Mouse (Mus musculus) adrenal gland, adult 2 months (tissue): ENCODE results near the gene Krcc1. TPM values are rescaled to one million over a fixed set of nuclear protein-coding genes. Genes with fewer than 3 reads are reported as not detected.

Experiments used
- DNase-seq: peaks from one replicate; pipeline ENCODE4 v3.0.0; 2021
- long read RNA-seq: library from polyadenylated mRNA; stranded (forward); transcript quantifications from one replicate; pipeline ENCODE4 v2.0.0, GENCODE M21; 2021
- polyA plus RNA-seq: library from polyadenylated mRNA; depleted of rRNA; stranded (reverse); fragments of >200 nt; gene quantifications from 2 replicates; pipeline ENCODE4 v1.2.3, GENCODE M21; 2012; rRNA removed
- total RNA-seq, 2 experiments: library from RNA; stranded (reverse); gene quantifications; 2 replicates each; pipeline ENCODE4 v1.2.3; 2021

Gene Krcc1
- 10 to 100 TPM; 75.5 to 82.3 TPM for total RNA-seq
- polyA plus RNA-seq: 3.1 and 3.2 TPM in 2 replicates
- long read RNA-seq, transcript Krcc1-203 (3 exons, 1,687 nt): major isoform, 43 of 46 reads
- long read RNA-seq, partial matches to known transcripts: 0 of 46 reads
- long read RNA-seq, other reads (novel, unspliced or antisense): 1 of 46 reads

- DNase-seq: peak; percentile 99
Measured at GRCm38 (mm10) chr6:71271389-71272315, at the start of gene Krcc1. TSS of gene Krcc1 (plus strand) at chr6:71271677.

- no peak for DNase-seq
Measured at GRCm38 (mm10) chr6:71224184-71224943, 47.1 kb upstream of the Krcc1 start.

- DNase-seq: no peak
Measured at GRCm38 (mm10) chr6:71226544-71226943, 44.9 kb upstream of the Krcc1 start.

GRCm38 (mm10) chr6:71227157-71227770 is 44.2 kb upstream of the Krcc1 start:
- no peak for DNase-seq

- no peak for DNase-seq
Measured at GRCm38 (mm10) chr6:71235121-71235520, 36.4 kb upstream of the Krcc1 start.

GRCm38 (mm10) chr6:71235944-71236343 is 35.5 kb upstream of the Krcc1 start:
- DNase-seq: no peak

- DNase-seq: no peak
Measured at GRCm38 (mm10) chr6:71236506-71236905, 35.0 kb upstream of the Krcc1 start.

- DNase-seq: no peak
Measured at GRCm38 (mm10) chr6:71237031-71237431, 34.4 kb upstream of the Krcc1 start.

GRCm38 (mm10) chr6:71239069-71239750 is 32.3 kb upstream of the Krcc1 start:
- DNase-seq: no peak

- no peak for DNase-seq
Measured at GRCm38 (mm10) chr6:71240831-71241230, 30.6 kb upstream of the Krcc1 start.

- DNase-seq: no peak
Measured at GRCm38 (mm10) chr6:71242811-71243210, 28.7 kb upstream of the Krcc1 start.

- DNase-seq: no peak
Measured at GRCm38 (mm10) chr6:71243258-71243657, 28.2 kb upstream of the Krcc1 start.

- no peak for DNase-seq
Measured at GRCm38 (mm10) chr6:71248420-71248819, 23.1 kb upstream of the Krcc1 start.

- no peak for DNase-seq
Measured at GRCm38 (mm10) chr6:71249615-71250014, 21.9 kb upstream of the Krcc1 start.

GRCm38 (mm10) chr6:71250951-71251350 is 20.5 kb upstream of the Krcc1 start:
- DNase-seq: no peak

- no peak for DNase-seq
Measured at GRCm38 (mm10) chr6:71254456-71254855, 17.0 kb upstream of the Krcc1 start.

GRCm38 (mm10) chr6:71256166-71256565 is 15.3 kb upstream of the Krcc1 start:
- no peak for DNase-seq

GRCm38 (mm10) chr6:71257375-71257774 is 14.1 kb upstream of the Krcc1 start:
- no peak for DNase-seq

GRCm38 (mm10) chr6:71258562-71258961 is 12.9 kb upstream of the Krcc1 start:
- DNase-seq: no peak

GRCm38 (mm10) chr6:71259166-71259565 is 12.3 kb upstream of the Krcc1 start:
- no peak for DNase-seq

GRCm38 (mm10) chr6:71260051-71260640 is 11.3 kb upstream of the Krcc1 start:
- DNase-seq: no peak
